Mouse (Mus musculus) hindbrain, embryonic 15.5 days (tissue): ENCODE measurements around the gene BC030500. TPM values are rescaled to one million over a fixed set of nuclear protein-coding genes. Genes with fewer than 3 reads are reported as not detected.
A peak's percentile ranks its signal among the peaks of the same experiment; 100 is the strongest.

ENCODE experiments used
- ATAC-seq: fragments of 200-750 bp; cut with Nextera tagmentation; 2 replicates; pipeline ENCODE4 v1.8.0; 2017; ENCODE audit warnings: low read depth, moderate number of reproducible peaks, moderate TSS enrichment; ENCODE audit not compliant: low FRiP score
- H3K27ac ChIP-seq: fragments of 300-500 bp; sonication (generic); replicated peaks from 2 replicates; pipeline ENCODE4 v1.5.1; 2015; ENCODE audit warnings: mild to moderate bottlenecking, inconsistent platforms
- H3K27me3 ChIP-seq: fragments of 300-500 bp; sonication (generic); 2 replicates; pipeline ENCODE4 v1.6.1; 2015; ENCODE audit warnings: control low read depth, inconsistent platforms
- H3K36me3 ChIP-seq: fragments of 300-500 bp; sonication (generic); 2 replicates; pipeline ENCODE4 v1.6.1; 2015; ENCODE audit warnings: control low read depth, inconsistent platforms
- H3K4me1 ChIP-seq: fragments of 300-500 bp; sonication (generic); replicated peaks from 2 replicates; pipeline ENCODE4 v1.6.1; 2015; ENCODE audit warnings: control low read depth, inconsistent platforms
- H3K4me2 ChIP-seq: fragments of 300-500 bp; sonication (generic); 2 replicates; pipeline ENCODE4 v1.6.1; 2015; ENCODE audit warnings: moderate library complexity, mild to moderate bottlenecking, inconsistent platforms
- H3K4me3 ChIP-seq: fragments of 300-500 bp; sonication (generic); 2 replicates; pipeline ENCODE4 v1.5.1; 2015; ENCODE audit warnings: mild to moderate bottlenecking, inconsistent platforms
- H3K9ac ChIP-seq: fragments of 300-500 bp; sonication (generic); 2 replicates; pipeline ENCODE4 v1.6.1; 2015; ENCODE audit warnings: inconsistent platforms
- H3K9me3 ChIP-seq: fragments of 300-500 bp; sonication (generic); 2 replicates; pipeline ENCODE4 v1.6.1; 2016; ENCODE audit warnings: control low read depth, inconsistent platforms
- WGBS: fragments of 180-500 bp; shearing (Covaris S2); methylation state at CpG from one replicate; pipeline ENCODE4 v1.1.7; 2015; 5-methylcytosine and 5-hydroxymethylcytosine counted together
- polyA plus RNA-seq: library from polyadenylated mRNA; unstranded; fragments of >200 nt; fragmentation: Nextera tagmentation; extraction: Ambion mirVana; gene quantifications from 2 replicates; pipeline ENCODE4 v1.2.1, GENCODE M21; 2015

The BC030500 gene
- 13.7 and 19.4 TPM in 2 replicates for polyA plus RNA-seq

DNA sequence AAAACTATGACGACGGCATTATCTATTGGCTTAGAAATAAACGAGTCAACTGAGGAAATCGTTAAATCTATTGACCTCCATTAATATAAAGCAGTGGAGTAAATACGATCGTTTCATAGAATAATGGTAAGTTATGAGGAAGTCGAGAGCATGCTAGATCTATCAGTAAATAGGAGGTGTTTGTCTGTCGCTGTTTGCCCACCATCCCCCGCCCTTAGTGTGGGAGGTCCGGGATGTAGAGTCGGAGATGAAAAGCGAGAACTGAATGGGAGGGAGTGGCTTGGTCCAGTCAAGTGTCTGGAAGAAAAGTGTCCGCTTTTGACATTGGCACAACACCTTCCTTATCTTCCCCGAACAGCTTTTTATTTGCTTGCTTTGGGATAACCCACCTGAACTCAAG, at the start of gene BC030500:
TSS of gene BC030500 (plus strand) at position 79 of the 400 bp plus-strand sequence.
- Histone ChIP-seq H3K36me3 (no peaks in the 10 kb centered on the region), H3K27ac (peak within 1 kb of the TSS; percentile 81), H3K9ac (peak within 1 kb of the TSS; percentile 66), H3K4me3 (peak within 1 kb of the TSS; percentile 71), H3K4me2 (peak within 1 kb of the TSS; percentile 87), H3K27me3 (no peaks in the 10 kb centered on the region), H3K4me1 (0 out of 2 replicates have a peak, but pooled peaks cover 14% of the 10 kb centered on the region), H3K9me3 (no peaks in the 10 kb centered on the region)
- ATAC-seq = peak; percentile 23; the same call in 1 of the 2 replicates
- WGBS = 4% methylated on average over 14 of the region's 14 CpGs

DNA sequence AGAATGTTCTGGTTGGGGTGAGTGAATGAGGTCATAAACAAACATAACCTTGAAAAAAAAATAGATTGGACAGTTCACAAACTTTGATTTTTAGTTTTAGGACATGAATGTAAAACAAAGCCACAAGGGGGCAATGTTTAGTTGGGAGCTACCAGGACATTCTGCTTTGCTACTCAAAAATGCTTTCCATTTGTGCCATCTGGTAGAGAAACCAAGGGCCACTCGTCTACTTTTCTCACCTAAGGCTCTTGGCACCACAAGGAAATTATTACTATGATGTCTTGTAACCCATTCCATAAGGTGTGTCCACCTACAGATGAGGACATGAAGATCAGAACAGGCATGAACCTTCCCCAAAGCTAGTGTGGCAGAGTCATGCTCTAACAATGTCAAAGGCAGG, 25.1 kb upstream of the BC030500 start:
- no peaks in the 10 kb centered on the region for H3K9me3 ChIP-seq
- H3K27me3 ChIP-seq = no peaks in the 10 kb centered on the region
- H3K9ac ChIP-seq = no peak overlapping the region
- no peak overlapping the region for H3K27ac ChIP-seq
- H3K4me1 ChIP-seq = no peaks in the 10 kb centered on the region
- H3K36me3 ChIP-seq = no peaks in the 10 kb centered on the region
- no peak overlapping the region for H3K4me2 ChIP-seq
- WGBS = 12% methylated on average over 1 of the region's 1 CpGs
- no peak for ATAC-seq
- no peak overlapping the region for H3K4me3 ChIP-seq

DNA sequence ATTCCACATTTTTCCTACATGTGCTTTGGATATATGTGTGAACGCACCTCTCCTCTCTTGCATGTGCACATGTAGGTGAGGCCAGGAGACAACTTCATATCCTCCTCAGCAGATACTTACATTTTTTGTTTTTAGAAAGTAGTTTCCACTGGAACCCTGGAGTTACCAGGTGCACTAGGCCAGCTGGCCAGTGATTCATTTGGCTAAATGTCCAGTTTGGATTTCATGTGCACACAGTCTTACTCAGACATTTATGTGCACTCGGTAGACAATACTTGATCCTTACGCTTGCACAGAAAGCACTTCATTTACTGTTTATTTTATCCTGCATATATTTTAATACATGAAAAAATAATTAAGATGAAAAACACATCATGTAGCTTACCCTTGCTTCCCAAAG, 21.0 kb upstream of the BC030500 start:
- H3K9ac ChIP-seq = no peak overlapping the region
- no peaks in the 10 kb centered on the region for H3K4me1 ChIP-seq
- no peaks in the 10 kb centered on the region for H3K27me3 ChIP-seq
- H3K9me3 ChIP-seq = no peaks in the 10 kb centered on the region
- no peak overlapping the region for H3K4me3 ChIP-seq
- H3K36me3 ChIP-seq = no peaks in the 10 kb centered on the region
- 93% methylated on average over 3 of the region's 3 CpGs for WGBS
- H3K4me2 ChIP-seq = no peak overlapping the region
- ATAC-seq = no peak
- H3K27ac ChIP-seq = no peak overlapping the region

DNA sequence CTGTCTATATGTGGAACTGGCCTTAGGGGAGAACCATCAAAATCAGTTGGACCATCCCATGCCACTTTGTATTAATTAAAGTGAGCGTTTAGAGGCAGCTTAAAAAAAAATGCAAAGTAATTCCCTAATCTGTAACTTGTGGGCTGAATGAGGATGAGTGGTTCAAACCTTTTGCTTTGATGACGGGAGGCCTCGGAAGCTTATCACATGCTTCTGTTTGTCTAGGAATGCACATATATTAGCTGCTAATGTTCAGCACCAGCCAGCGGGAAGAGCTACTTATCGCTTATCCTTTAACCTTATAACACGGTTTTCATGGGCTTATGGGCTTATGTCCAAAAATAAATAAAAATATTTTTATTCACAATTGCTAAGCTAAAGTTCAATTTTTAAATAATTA, 15.6 kb upstream of the BC030500 start:
- Histone ChIP-seq H3K4me3 (no peak overlapping the region), H3K27me3 (no peaks in the 10 kb centered on the region), H3K9ac (no peak overlapping the region), H3K4me2 (no peak overlapping the region), H3K27ac (no peak overlapping the region), H3K36me3 (no peaks in the 10 kb centered on the region), H3K9me3 (no peaks in the 10 kb centered on the region), H3K4me1 (no peaks in the 10 kb centered on the region)
- 72% methylated on average over 6 of the region's 6 CpGs for WGBS
- ATAC-seq = no peak

DNA sequence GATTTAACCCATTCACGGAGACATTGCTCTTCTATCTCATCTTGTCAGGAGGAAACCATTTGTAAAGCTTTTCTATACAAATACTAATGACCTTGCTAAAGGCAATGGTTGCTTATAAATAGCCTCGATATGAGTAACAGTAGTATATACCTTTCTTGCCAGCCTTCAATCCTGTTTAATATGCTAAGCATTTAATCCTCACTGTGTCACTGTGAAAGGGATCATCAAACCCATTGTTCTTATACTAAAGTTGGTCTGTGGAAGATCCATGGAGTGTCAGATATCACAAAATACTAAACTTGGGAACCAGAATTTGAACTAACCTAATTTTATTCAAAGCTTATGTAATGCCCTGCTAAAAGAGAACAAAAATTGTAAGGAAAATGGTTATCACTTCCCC, 7.1 kb upstream of the BC030500 start:
- Histone ChIP-seq H3K4me3 (no peak overlapping the region), H3K4me2 (no peak overlapping the region), H3K4me1 (no peaks in the 10 kb centered on the region), H3K36me3 (no peaks in the 10 kb centered on the region), H3K27me3 (no peaks in the 10 kb centered on the region), H3K27ac (no peak overlapping the region), H3K9me3 (no peaks in the 10 kb centered on the region), H3K9ac (no peak overlapping the region)
- ATAC-seq = no peak
- 37% methylated on average over 2 of the region's 2 CpGs for WGBS

DNA sequence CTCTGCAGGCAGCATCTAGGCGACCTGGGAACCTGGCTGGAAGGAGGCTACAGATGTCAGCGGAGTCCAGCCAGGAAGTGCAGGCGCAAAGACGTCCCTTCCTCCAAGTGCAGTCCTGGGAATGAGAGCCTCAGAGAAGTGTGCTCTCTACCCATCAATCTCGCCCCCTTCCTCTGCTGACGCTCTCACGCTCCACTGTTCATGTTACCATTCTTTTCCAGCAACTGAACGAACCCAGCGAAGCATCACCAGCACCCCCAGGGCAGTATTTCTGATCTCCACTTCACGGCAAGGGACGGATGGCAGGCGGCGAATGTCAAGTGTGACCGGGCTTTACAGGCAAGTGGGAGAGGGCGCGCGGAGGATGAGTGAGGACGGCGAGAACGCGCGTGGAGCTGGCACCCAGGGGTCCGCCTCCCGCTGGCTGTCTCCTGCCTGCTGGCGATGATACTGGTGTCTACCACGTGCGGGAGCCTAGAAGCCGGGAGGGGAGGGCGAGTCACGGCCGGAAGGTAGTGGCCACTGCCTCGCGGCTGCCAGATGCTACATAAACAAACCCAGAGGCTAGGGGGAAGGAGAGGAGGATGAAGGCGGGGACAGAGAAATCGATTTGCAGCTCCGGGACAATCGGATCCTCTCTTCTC, 763 bp downstream of the BC030500 start, which contains the start of gene Galntl6:
TSS of gene Galntl6 (minus strand) at position 445 of the 644 bp plus-strand sequence.
- Histone ChIP-seq H3K36me3 (no peaks in the 10 kb centered on the region), H3K9me3 (no peaks in the 10 kb centered on the region), H3K4me1 (0 out of 2 replicates have a peak, but pooled peaks cover 14% of the 10 kb centered on the region), H3K27ac (peak within 1 kb of the TSS; percentile 81), H3K9ac (peak within 1 kb of the TSS; percentile 66), H3K4me3 (peak within 1 kb of the TSS; percentile 71), H3K27me3 (no peaks in the 10 kb centered on the region), H3K4me2 (peak within 1 kb of the TSS; percentile 87)
- peak; percentile 74 for ATAC-seq
- under 1% methylated on average over 36 of the region's 37 CpGs for WGBS

DNA sequence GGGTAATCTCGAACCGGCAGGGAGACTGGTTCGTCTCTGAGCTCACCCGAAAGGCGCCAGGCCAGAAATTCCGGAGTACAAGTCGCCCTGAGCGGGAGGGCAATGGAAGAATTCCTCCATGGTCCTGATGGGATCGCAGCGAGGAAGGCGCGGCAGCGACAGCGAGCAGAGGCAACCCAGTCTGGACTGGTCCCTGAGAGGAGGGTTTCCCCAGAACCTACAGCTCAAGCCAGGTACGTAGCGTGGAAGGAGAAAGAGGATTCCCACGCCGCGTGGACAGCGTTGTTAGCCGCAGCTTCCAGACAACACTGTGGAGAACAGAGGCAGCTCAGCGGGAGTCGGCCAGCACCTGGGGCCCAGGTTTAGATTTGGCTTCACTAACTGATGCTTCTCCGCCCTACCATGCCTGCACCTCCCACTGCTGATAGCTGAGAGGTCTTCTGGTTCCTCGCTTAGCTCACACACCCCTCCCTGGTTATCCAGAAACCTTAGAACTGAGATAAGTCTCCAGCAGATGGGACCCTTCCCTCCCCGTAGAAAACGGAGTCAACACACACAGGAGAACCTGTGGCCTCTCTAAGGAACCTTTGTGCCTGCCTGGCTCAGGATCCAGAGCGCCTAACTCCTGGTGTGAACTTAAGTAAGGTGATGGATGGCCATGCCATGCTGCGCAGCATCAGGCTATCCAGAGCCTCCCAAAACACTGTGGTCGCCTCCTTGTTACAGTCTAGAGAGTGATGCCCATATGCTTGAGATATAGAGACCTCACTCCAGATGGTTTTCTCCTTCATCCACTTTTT, 1.5 kb downstream of the BC030500 start:
- Histone ChIP-seq H3K9ac (peak overlapping the region; percentile 66), H3K27me3 (no peaks in the 10 kb centered on the region), H3K4me2 (peak overlapping the region; percentile 87), H3K4me1 (0 out of 2 replicates have a peak, but pooled peaks cover 14% of the 10 kb centered on the region), H3K4me3 (peak overlapping the region; percentile 71), H3K9me3 (no peaks in the 10 kb centered on the region), H3K27ac (peak overlapping the region; percentile 81), H3K36me3 (no peaks in the 10 kb centered on the region)
- peak; percentile 82 for ATAC-seq
- 2% methylated on average over 30 of the region's 30 CpGs for whole genome bisulfite sequencing

DNA sequence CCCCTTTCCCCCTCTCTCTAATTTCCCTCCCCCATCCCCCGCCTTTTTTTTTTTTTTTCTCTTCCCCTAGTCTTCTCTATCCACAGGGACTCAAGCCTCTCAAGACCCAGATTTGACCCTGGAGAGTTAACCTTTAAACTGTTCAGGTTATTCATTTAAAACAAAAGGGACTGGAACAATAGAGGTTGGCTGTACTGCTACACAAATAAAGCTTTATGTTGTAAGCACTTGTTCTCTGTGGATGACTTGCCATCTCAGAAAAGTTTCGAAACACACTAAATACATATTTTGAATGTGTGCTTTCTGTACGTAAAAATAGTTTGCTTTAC, 2.0 kb downstream of the BC030500 start:
- no peak for ATAC-seq
- no peaks in the 10 kb centered on the region for H3K9me3 ChIP-seq
- H3K4me1 ChIP-seq = 0 out of 2 replicates have a peak, but pooled peaks cover 14% of the 10 kb centered on the region
- no peaks in the 10 kb centered on the region for H3K27me3 ChIP-seq
- WGBS = 47% methylated on average over 3 of the region's 3 CpGs
- H3K4me2 ChIP-seq = peak overlapping the region; percentile 87
- H3K36me3 ChIP-seq = no peaks in the 10 kb centered on the region
- H3K27ac ChIP-seq = no peak overlapping the region
- H3K4me3 ChIP-seq = peak overlapping the region; percentile 71
- H3K9ac ChIP-seq = peak overlapping the region; percentile 66

DNA sequence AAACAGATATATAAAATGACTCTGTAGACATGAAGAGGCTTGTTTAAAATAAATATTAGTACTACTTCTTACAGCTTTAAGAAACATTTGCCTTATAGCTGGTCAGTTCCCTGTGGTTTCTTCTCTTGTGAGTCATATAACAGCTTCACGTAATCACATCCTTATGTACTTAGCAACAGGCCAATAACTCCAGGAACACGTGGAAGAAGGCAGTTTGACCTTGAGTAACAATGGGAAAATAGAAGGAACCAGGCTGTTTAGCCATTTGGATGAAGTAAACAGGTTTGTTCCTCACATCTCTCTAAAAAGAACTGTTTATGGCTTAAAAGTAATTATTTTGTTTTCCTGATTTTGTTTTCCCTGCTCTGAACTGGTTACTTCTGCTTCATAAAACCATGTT, 3.6 kb downstream of the BC030500 start:
- ATAC-seq = no peak
- H3K9me3 ChIP-seq = no peaks in the 10 kb centered on the region
- H3K4me1 ChIP-seq = 0 out of 2 replicates have a peak, but pooled peaks cover 14% of the 10 kb centered on the region
- no peak overlapping the region for H3K4me2 ChIP-seq
- no peaks in the 10 kb centered on the region for H3K36me3 ChIP-seq
- no peaks in the 10 kb centered on the region for H3K27me3 ChIP-seq
- H3K9ac ChIP-seq = no peak overlapping the region
- H3K27ac ChIP-seq = no peak overlapping the region
- H3K4me3 ChIP-seq = no peak overlapping the region
- WGBS = 61% methylated on average over 2 of the region's 2 CpGs

DNA sequence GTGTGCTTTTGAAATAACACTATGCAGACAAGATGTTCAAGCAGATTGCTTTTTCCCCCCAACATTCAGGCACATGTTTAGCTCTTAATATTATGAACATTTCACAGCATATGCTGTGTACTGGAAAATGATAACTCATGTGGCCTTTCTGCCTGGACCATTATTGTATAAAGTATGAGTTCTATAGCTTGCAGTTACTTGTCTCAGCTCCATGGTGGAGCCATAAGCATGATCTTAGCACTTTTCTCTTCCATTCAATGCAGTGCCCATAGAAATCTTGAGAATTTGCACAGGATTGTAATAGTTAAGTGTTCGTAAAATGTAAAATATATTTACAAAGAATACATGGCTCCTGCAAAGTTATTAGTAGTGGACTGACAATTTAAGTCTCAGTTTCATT, 19.5 kb downstream of the BC030500 start:
- 52% methylated on average over 1 of the region's 1 CpGs for WGBS
- Histone ChIP-seq H3K9ac (no peak overlapping the region), H3K27ac (no peak overlapping the region), H3K4me2 (no peak overlapping the region), H3K4me1 (no peaks in the 10 kb centered on the region), H3K36me3 (no peaks in the 10 kb centered on the region), H3K27me3 (no peaks in the 10 kb centered on the region), H3K9me3 (no peaks in the 10 kb centered on the region), H3K4me3 (no peak overlapping the region)
- ATAC-seq = peak; percentile 48

DNA sequence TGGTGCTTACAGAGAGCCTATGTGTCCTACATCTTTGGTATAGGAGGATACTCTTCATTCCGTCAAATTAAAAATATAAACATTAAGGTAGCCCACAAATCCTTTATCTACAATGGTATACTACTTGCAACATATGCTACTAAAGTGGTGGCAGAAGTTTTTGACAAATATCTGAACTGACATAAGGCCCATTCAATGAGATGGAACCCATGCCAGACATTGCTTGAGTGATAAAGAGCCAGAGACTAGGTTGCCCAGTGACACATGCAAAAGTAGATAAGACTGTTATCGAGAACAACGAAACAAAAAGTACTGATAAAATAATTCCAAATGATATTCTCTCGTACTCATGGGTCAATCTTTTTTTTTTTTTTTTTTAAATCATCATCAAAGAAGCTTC, 32.2 kb downstream of the BC030500 start:
- WGBS = 96% methylated on average over 4 of the region's 4 CpGs
- no peaks in the 10 kb centered on the region for H3K27me3 ChIP-seq
- no peak overlapping the region for H3K4me2 ChIP-seq
- H3K4me3 ChIP-seq = no peak overlapping the region
- no peak for ATAC-seq
- H3K27ac ChIP-seq = no peak overlapping the region
- no peak overlapping the region for H3K9ac ChIP-seq
- H3K9me3 ChIP-seq = no peaks in the 10 kb centered on the region
- H3K4me1 ChIP-seq = no peaks in the 10 kb centered on the region
- no peaks in the 10 kb centered on the region for H3K36me3 ChIP-seq

DNA sequence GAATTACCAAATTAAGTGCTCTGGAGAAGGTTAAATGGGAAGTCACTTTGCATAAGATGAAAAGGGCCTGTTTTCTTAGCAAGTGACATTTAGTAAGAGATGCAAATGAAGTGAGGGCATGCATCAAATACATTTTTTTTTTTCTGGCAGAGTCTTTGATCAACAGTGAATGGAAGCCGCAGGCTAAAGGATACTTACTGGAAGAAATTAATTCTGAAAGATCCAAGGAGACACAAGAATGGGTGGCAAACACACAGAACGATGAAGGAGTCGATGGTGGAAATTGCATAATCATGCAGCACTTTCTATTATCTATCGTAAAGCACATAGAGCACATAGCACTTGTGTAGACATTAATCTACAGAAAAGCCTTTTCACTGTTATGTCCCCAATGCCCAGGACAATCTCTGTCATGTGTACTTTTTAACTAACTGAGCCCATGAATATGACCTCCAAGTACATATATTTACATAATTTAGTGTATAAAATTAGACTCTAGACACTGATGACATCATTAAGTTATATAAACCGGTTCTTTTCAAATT, 45.7 kb downstream of the BC030500 start:
- Histone ChIP-seq H3K9ac (no peak overlapping the region), H3K4me3 (no peak overlapping the region), H3K4me2 (no peak overlapping the region), H3K9me3 (no peaks in the 10 kb centered on the region), H3K27ac (no peak overlapping the region), H3K4me1 (no peaks in the 10 kb centered on the region), H3K27me3 (no peaks in the 10 kb centered on the region), H3K36me3 (no peaks in the 10 kb centered on the region)
- no peak for ATAC-seq
- WGBS = 57% methylated on average over 5 of the region's 5 CpGs
